Mouse (Mus musculus) cerebellum, adult 11-12 months (tissue): ENCODE measurements around the gene Ankrd35.
A peak's percentile ranks its signal among the peaks of the same experiment; 100 is the strongest.
"Not testable (repeated sequence)": the region's sequence is repeated elsewhere in the genome, so short reads cannot be mapped to it uniquely, and the experiment has no call there.

Experiments
- DNase-seq: peaks from one replicate; pipeline ENCODE4 v3.0.0; 2022

Ankrd35 gene

GRCm38 (mm10) chr3:96669727-96670468, at the start of gene Ankrd35:
Ankrd35 (plus strand) TSS chr3:96670131.
- DNase-seq: peak; percentile 87

- no peak for DNase-seq
These were observed 46.7 kb upstream of the Ankrd35 start for GRCm38 (mm10) chr3:96623201-96623600.

GRCm38 (mm10) chr3:96629729-96630600, 40.0 kb upstream of the Ankrd35 start, which contains the start of gene Rbm8a:
Rbm8a (plus strand) TSS chr3:96629933.
- DNase-seq: peak; percentile 95

- no peak for DNase-seq
These were observed 37.9 kb upstream of the Ankrd35 start for GRCm38 (mm10) chr3:96632058-96632457.

- DNase-seq: no peak
These were observed 35.9 kb upstream of the Ankrd35 start for GRCm38 (mm10) chr3:96634015-96634414.

GRCm38 (mm10) chr3:96634928-96635879, 34.7 kb upstream of the Ankrd35 start, which contains the start of the genes Pex11b and Gm42957:
Pex11b (plus strand) TSS chr3:96635376.
Gm42957 (plus strand) TSS chr3:96635474.
- DNase-seq: peak; percentile 82

GRCm38 (mm10) chr3:96635906-96636305, 34.0 kb upstream of the Ankrd35 start:
- no peak for DNase-seq

GRCm38 (mm10) chr3:96636448-96636847, 33.5 kb upstream of the Ankrd35 start:
- DNase-seq: peak; percentile 25

- DNase-seq: peak; percentile 32
These were observed 30.7 kb upstream of the Ankrd35 start for GRCm38 (mm10) chr3:96639219-96639618.

- DNase-seq: peak; percentile 32
These were observed 24.8 kb upstream of the Ankrd35 start, which contains the start of gene Itga10 for GRCm38 (mm10) chr3:96645018-96645649. Itga10 (plus strand) TSS chr3:96645584.

- no peak for DNase-seq
These were observed 22.6 kb upstream of the Ankrd35 start for GRCm38 (mm10) chr3:96647365-96647764.

- no peak for DNase-seq
These were observed 9.0 kb upstream of the Ankrd35 start for GRCm38 (mm10) chr3:96660901-96661300.

GRCm38 (mm10) chr3:96662731-96663316, 7.1 kb upstream of the Ankrd35 start:
- peak; percentile 36 for DNase-seq

- peak; percentile 86 for DNase-seq
These were observed 6.3 kb upstream of the Ankrd35 start for GRCm38 (mm10) chr3:96663432-96664239.

GRCm38 (mm10) chr3:96665732-96666363, 4.1 kb upstream of the Ankrd35 start:
- DNase-seq: not testable (repeated sequence)

GRCm38 (mm10) chr3:96666916-96667315, 3.0 kb upstream of the Ankrd35 start:
- no peak for DNase-seq

GRCm38 (mm10) chr3:96667316-96667715, 2.6 kb upstream of the Ankrd35 start:
- DNase-seq: no peak

GRCm38 (mm10) chr3:96668424-96669067, 1.4 kb upstream of the Ankrd35 start:
- DNase-seq: no peak

- DNase-seq: no peak
These were observed 1.6 kb downstream of the Ankrd35 start for GRCm38 (mm10) chr3:96671519-96671918.
